Mouse (Mus musculus): Measurements from ENCODE around the gene Boll.

Boll gene

DNA sequence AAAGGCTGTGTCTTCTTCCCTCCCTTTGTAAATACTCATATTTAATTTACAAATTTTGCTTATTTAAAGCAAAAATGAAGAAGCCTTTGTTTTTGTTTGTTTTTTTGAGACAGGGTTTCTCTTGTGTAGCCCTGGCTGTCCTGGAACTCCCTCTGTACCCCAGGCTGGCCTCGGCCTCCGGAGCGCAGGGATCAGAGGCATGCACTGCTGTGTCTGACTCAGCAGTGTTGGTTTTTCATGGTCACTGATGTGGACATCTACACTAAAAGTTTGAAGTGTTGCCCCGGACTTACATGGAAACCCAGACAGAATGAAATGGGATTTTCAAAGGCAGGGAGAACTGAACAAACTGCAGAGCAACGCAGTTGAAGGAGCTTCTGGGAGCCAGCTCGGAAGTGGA, 155.7 kb downstream of the Boll start:
- in situ Hi-C loops (cut with MboI, MseI), result no loop called here

GRCm38 (mm10) chr1:55205808-55206327, 157.4 kb downstream of the Boll start:
- in situ Hi-C loops (cut with MboI, MseI), result no loop called here

DNA sequence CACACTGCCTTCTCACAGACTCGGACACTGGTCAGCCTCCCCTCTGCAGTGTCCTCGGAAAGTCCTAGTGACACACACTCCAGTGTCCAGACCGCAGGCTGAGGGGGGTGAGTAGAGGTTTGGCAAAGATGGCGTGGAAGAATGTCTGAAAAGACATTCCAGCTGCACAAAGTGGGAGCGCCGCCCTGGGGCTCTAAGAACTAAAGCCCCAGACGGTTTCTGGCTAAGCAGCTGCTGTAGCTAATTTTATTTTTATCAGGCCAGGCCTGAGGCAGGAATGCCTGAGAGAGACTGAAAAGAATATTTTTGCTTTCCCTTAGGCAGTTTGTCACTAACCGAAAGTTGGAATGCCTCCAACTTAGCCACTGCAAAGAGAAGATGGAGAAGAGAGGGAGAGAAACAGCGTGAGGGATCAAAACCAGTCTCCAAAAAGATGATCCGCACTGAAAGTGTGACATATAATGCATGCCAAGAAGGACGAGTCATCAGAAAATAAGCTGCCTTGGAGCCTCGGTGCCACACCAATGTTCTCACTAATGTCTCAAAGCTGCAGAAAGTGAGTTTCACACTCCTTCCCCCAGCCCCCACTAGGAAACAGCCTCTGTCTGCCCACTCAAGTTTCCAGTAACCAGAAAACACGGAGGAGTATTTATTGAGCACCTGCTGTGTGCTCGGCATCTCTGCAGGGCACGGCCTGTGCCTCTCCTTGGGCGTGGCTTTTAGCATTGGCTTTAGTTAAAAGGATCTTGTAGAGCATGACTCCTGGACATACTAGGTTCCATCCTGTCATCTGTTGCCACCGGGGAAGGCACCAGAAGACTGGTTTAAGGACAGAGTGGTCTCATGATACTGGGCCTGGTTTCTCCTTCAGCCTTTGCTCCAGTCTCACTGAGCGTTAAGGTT, 161.2 kb downstream of the Boll start:
- in situ Hi-C loops (cut with MboI, MseI), result no loop called here

- in situ Hi-C loops (cut with MboI, MseI), result loop anchor here (10.0 kb wide), 1 partner anchor 86 kb away; no protein-coding TSS in a partner anchor
Measured at GRCm38 (mm10) chr1:55198719-55199118, 164.6 kb downstream of the Boll start.
